Mouse (Mus musculus) small intestine, adult 2 months (tissue): ENCODE results near the gene Coq5.

ENCODE experiments used
- CTCF ChIP-seq: fragments of 200-500 bp; IDR thresholded peaks from 2 replicates; pipeline ENCODE4 v1.5.1; 2012; ENCODE audit warnings: low read depth, mild to moderate bottlenecking, control low read depth, inconsistent platforms, low read length, moderate library complexity, mixed read lengths; ENCODE audit not compliant: insufficient replicate concordance, insufficient read length; ENCODE audit errors: extremely low read depth
- POLR2A ChIP-seq: fragments of 200-500 bp; IDR thresholded peaks from 2 replicates; pipeline ENCODE4 v1.6.1; 2012; ENCODE audit warnings: low read depth, mild to moderate bottlenecking, control low read depth, inconsistent platforms, low read length, moderate library complexity

- TF ChIP-seq CTCF (no peak), POLR2A (no peak)
Observed at GRCm38 (mm10) chr5:115267469-115268045, 11.9 kb upstream of the Coq5 start.
